Mouse (Mus musculus): ENCODE measurements around the gene Pxylp1. TPM values are rescaled to one million over a fixed set of nuclear protein-coding genes. Genes with fewer than 3 reads are reported as not detected.
"Not testable (repeated sequence)": the region's sequence is repeated elsewhere in the genome, so short reads cannot be mapped to it uniquely, and the experiment has no call there.

The Pxylp1 gene
- polyA plus RNA-seq (2015; fragmentation: Nextera tagmentation; extraction: Ambion mirVana): 15.8 and 16.2 TPM in 2 replicates

GRCm38 (mm10) chr9:96892546-96892945, at the start of gene Pxylp1:
Pxylp1 (minus strand) TSS chr9:96892669.
- Histone ChIP-seq H3K27ac (ENCODE audit: low read length) (no peak within 1 kb of the TSS), H3K4me1 (replicated peaks; ENCODE audit: control insufficient read depth, insufficient read depth, low read length) (peaks cover 7% of the 10 kb centered on the region), H3K4me3 (ENCODE audit: low read length) (no peak within 1 kb of the TSS), H3K9ac (ENCODE audit: low read length) (no peak within 1 kb of the TSS), H3K9me3 (ENCODE audit: control insufficient read depth, low read length) (no peaks in the 10 kb centered on the region), H3K36me3 (ENCODE audit: control insufficient read depth, insufficient read depth, low read length) (no peaks in the 10 kb centered on the region), H3K27me3 (ENCODE audit: control insufficient read depth, insufficient read depth, low read depth, low read length) (peaks cover 9% of the 10 kb centered on the region), H3K4me2 (ENCODE audit: low read depth, low read length) (no peak within 1 kb of the TSS)
- 17% methylated on average over 3 of the region's 3 CpGs for WGBS
- ATAC-seq (ENCODE audit: low read depth): no peak

- no peak for ATAC-seq (ENCODE audit: low read depth)
- Histone ChIP-seq H3K36me3 (ENCODE audit: control insufficient read depth, insufficient read depth, low read length) (no peaks in the 10 kb centered on the region), H3K27ac (ENCODE audit: low read length) (no peak overlapping the region), H3K4me1 (replicated peaks; ENCODE audit: control insufficient read depth, insufficient read depth, low read length) (no peaks in the 10 kb centered on the region), H3K9me3 (ENCODE audit: control insufficient read depth, low read length) (no peaks in the 10 kb centered on the region), H3K27me3 (ENCODE audit: control insufficient read depth, insufficient read depth, low read depth, low read length) (no peaks in the 10 kb centered on the region), H3K9ac (ENCODE audit: low read length) (no peak overlapping the region), H3K4me3 (ENCODE audit: low read length) (no peak overlapping the region), H3K4me2 (ENCODE audit: low read depth, low read length) (no peak overlapping the region)
- WGBS: 79% methylated on average over 5 of the region's 5 CpGs
Measured at GRCm38 (mm10) chr9:96938887-96939286, 46.4 kb upstream of the Pxylp1 start.

GRCm38 (mm10) chr9:96936427-96936826, 44.0 kb upstream of the Pxylp1 start:
- WGBS: 63% methylated on average over 2 of the region's 2 CpGs

GRCm38 (mm10) chr9:96935556-96936300, 43.3 kb upstream of the Pxylp1 start:
- Histone ChIP-seq H3K27me3 (ENCODE audit: control insufficient read depth, insufficient read depth, low read depth, low read length) (no peaks in the 10 kb centered on the region), H3K27ac (ENCODE audit: low read length) (no peak overlapping the region), H3K4me3 (ENCODE audit: low read length) (no peak overlapping the region), H3K9me3 (ENCODE audit: control insufficient read depth, low read length) (no peaks in the 10 kb centered on the region), H3K36me3 (ENCODE audit: control insufficient read depth, insufficient read depth, low read length) (no peaks in the 10 kb centered on the region), H3K4me2 (ENCODE audit: low read depth, low read length) (no peak overlapping the region), H3K9ac (ENCODE audit: low read length) (no peak overlapping the region), H3K4me1 (replicated peaks; ENCODE audit: control insufficient read depth, insufficient read depth, low read length) (no peaks in the 10 kb centered on the region)
- no peak for ATAC-seq (ENCODE audit: low read depth)
- WGBS: 43% methylated on average over 15 of the region's 15 CpGs

More at GRCm38 (mm10) chr9:96936427-96936826, 44.0 kb upstream of the Pxylp1 start:
- H3K9ac ChIP-seq (ENCODE audit: low read length); H3K4me3 ChIP-seq (ENCODE audit: low read length); H3K27me3 ChIP-seq (ENCODE audit: control insufficient read depth, insufficient read depth, low read depth, low read length); H3K4me2 ChIP-seq (ENCODE audit: low read depth, low read length); H3K27ac ChIP-seq (ENCODE audit: low read length); ATAC-seq (ENCODE audit: low read depth); H3K4me1 ChIP-seq (replicated peaks; ENCODE audit: control insufficient read depth, insufficient read depth, low read length); H3K9me3 ChIP-seq (ENCODE audit: control insufficient read depth, low read length); H3K36me3 ChIP-seq (ENCODE audit: control insufficient read depth, insufficient read depth, low read length): not testable (repeated sequence)

GRCm38 (mm10) chr9:96934816-96935215, 42.3 kb upstream of the Pxylp1 start:
- Histone ChIP-seq H3K4me3 (ENCODE audit: low read length) (no peak overlapping the region), H3K4me2 (ENCODE audit: low read depth, low read length) (no peak overlapping the region), H3K9ac (ENCODE audit: low read length) (no peak overlapping the region), H3K9me3 (ENCODE audit: control insufficient read depth, low read length) (no peaks in the 10 kb centered on the region), H3K27me3 (ENCODE audit: control insufficient read depth, insufficient read depth, low read depth, low read length) (no peaks in the 10 kb centered on the region), H3K27ac (ENCODE audit: low read length) (no peak overlapping the region), H3K4me1 (replicated peaks; ENCODE audit: control insufficient read depth, insufficient read depth, low read length) (no peaks in the 10 kb centered on the region), H3K36me3 (ENCODE audit: control insufficient read depth, insufficient read depth, low read length) (no peaks in the 10 kb centered on the region)
- no peak for ATAC-seq (ENCODE audit: low read depth)
- whole genome bisulfite sequencing: 72% methylated on average over 3 of the region's 3 CpGs

GRCm38 (mm10) chr9:96932751-96933150, 40.3 kb upstream of the Pxylp1 start:
- ATAC-seq (ENCODE audit: low read depth): no peak
- Histone ChIP-seq H3K9ac (ENCODE audit: low read length) (no peak overlapping the region), H3K9me3 (ENCODE audit: control insufficient read depth, low read length) (no peaks in the 10 kb centered on the region), H3K4me1 (replicated peaks; ENCODE audit: control insufficient read depth, insufficient read depth, low read length) (no peaks in the 10 kb centered on the region), H3K27me3 (ENCODE audit: control insufficient read depth, insufficient read depth, low read depth, low read length) (no peaks in the 10 kb centered on the region), H3K27ac (ENCODE audit: low read length) (no peak overlapping the region), H3K4me3 (ENCODE audit: low read length) (no peak overlapping the region), H3K36me3 (ENCODE audit: control insufficient read depth, insufficient read depth, low read length) (no peaks in the 10 kb centered on the region), H3K4me2 (ENCODE audit: low read depth, low read length) (no peak overlapping the region)
- 82% methylated on average over 8 of the region's 8 CpGs for WGBS

GRCm38 (mm10) chr9:96923577-96924316, 31.3 kb upstream of the Pxylp1 start:
- no peak for ATAC-seq (ENCODE audit: low read depth)
- Histone ChIP-seq H3K4me1 (replicated peaks; ENCODE audit: control insufficient read depth, insufficient read depth, low read length) (no peaks in the 10 kb centered on the region), H3K9ac (ENCODE audit: low read length) (no peak overlapping the region), H3K9me3 (ENCODE audit: control insufficient read depth, low read length) (peaks cover 5% of the 10 kb centered on the region; the same call in 1 of the 2 replicates), H3K4me2 (ENCODE audit: low read depth, low read length) (no peak overlapping the region), H3K36me3 (ENCODE audit: control insufficient read depth, insufficient read depth, low read length) (no peaks in the 10 kb centered on the region), H3K27ac (ENCODE audit: low read length) (no peak overlapping the region), H3K4me3 (ENCODE audit: low read length) (no peak overlapping the region), H3K27me3 (ENCODE audit: control insufficient read depth, insufficient read depth, low read depth, low read length) (no peaks in the 10 kb centered on the region)
- 55% methylated on average over 17 of the region's 17 CpGs for WGBS

- WGBS: 72% methylated on average over 6 of the region's 6 CpGs
- no peak for ATAC-seq (ENCODE audit: low read depth)
- H3K4me1 ChIP-seq (replicated peaks; ENCODE audit: control insufficient read depth, insufficient read depth, low read length): no peaks in the 10 kb centered on the region
- no peaks in the 10 kb centered on the region for H3K36me3 ChIP-seq (ENCODE audit: control insufficient read depth, insufficient read depth, low read length)
- H3K4me2 ChIP-seq (ENCODE audit: low read depth, low read length): no peak overlapping the region
- no peak overlapping the region for H3K27ac ChIP-seq (ENCODE audit: low read length)
- no peak overlapping the region for H3K4me3 ChIP-seq (ENCODE audit: low read length)
- no peaks in the 10 kb centered on the region for H3K27me3 ChIP-seq (ENCODE audit: control insufficient read depth, insufficient read depth, low read depth, low read length)
- H3K9ac ChIP-seq (ENCODE audit: low read length): no peak overlapping the region
- H3K9me3 ChIP-seq (ENCODE audit: control insufficient read depth, low read length): peaks cover 5% of the 10 kb centered on the region; the same call in 1 of the 2 replicates
Measured at GRCm38 (mm10) chr9:96923119-96923518, 30.6 kb upstream of the Pxylp1 start.
